Mouse (Mus musculus): ENCODE data around the gene Xndc1. TPM values are rescaled to one million over a fixed set of nuclear protein-coding genes. Genes with fewer than 3 reads are reported as not detected.

The Xndc1 gene
- polyA plus RNA-seq, 1 experiment from 2014 or later = 21.0 TPM

Other genes starting within 250 kb of the Xndc1 start
- 0.84 and 1.00 TPM in 2 replicates for gene Phox2a, start 247.2 kb upstream of the Xndc1 start, polyA plus RNA-seq (2014; fragmentation: Nextera tagmentation; extraction: Ambion mirVana)
- gene Inppl1, start 227.3 kb upstream of the Xndc1 start, polyA plus RNA-seq (2014; fragmentation: Nextera tagmentation; extraction: Ambion mirVana) = 8.9 and 9.7 TPM in 2 replicates
- 2.5 TPM in 1 of 2 replicates, not detected in the other for gene Folr2, start 208.3 kb upstream of the Xndc1 start, polyA plus RNA-seq (2014; fragmentation: Nextera tagmentation; extraction: Ambion mirVana)
- 77.1 and 81.6 TPM in 2 replicates for gene Anapc15, start 201.8 kb upstream of the Xndc1 start, polyA plus RNA-seq (2014; fragmentation: Nextera tagmentation; extraction: Ambion mirVana)
- 6.7 and 7.9 TPM in 2 replicates for gene Folr1, start 194.7 kb upstream of the Xndc1 start, polyA plus RNA-seq (2014; fragmentation: Nextera tagmentation; extraction: Ambion mirVana)
- gene Lamtor1, start 159.6 kb upstream of the Xndc1 start, polyA plus RNA-seq (2014; fragmentation: Nextera tagmentation; extraction: Ambion mirVana) = 139 and 150 TPM in 2 replicates
- gene Tomt, start 159.2 kb upstream of the Xndc1 start, polyA plus RNA-seq (2014; fragmentation: Nextera tagmentation; extraction: Ambion mirVana) = 0.27 and 0.33 TPM in 2 replicates
- 7.4 and 10.7 TPM in 2 replicates for gene Lrrc51, start 131.6 kb upstream of the Xndc1 start, polyA plus RNA-seq (2014; fragmentation: Nextera tagmentation; extraction: Ambion mirVana)
- gene Numa1, start 131.4 kb upstream of the Xndc1 start, polyA plus RNA-seq (2014; fragmentation: Nextera tagmentation; extraction: Ambion mirVana) = 50.1 and 73.6 TPM in 2 replicates
- gene Il18bp, start 46.8 kb upstream of the Xndc1 start, polyA plus RNA-seq (2014; fragmentation: Nextera tagmentation; extraction: Ambion mirVana) = 4.0 and 6.0 TPM in 2 replicates
- 30.7 and 31.1 TPM in 2 replicates for gene Rnf121, start within 50 bp of the Xndc1 start, polyA plus RNA-seq (2014; fragmentation: Nextera tagmentation; extraction: Ambion mirVana)
- 1.3 and 1.5 TPM in 2 replicates for gene Xntrpc, start 202 bp downstream of the Xndc1 start, polyA plus RNA-seq (2014; fragmentation: Nextera tagmentation; extraction: Ambion mirVana)
- 0.16 TPM in 1 of 2 replicates, not detected in the other for gene Trpc2, start 17.6 kb downstream of the Xndc1 start, polyA plus RNA-seq (2014; fragmentation: Nextera tagmentation; extraction: Ambion mirVana)
- 0.39 TPM in 1 of 2 replicates, not detected in the other for gene Art1, start 36.2 kb downstream of the Xndc1 start, polyA plus RNA-seq (2014; fragmentation: Nextera tagmentation; extraction: Ambion mirVana)
- 0.19 and 0.24 TPM in 2 replicates for gene Art5, start 44.0 kb downstream of the Xndc1 start, polyA plus RNA-seq (2014; fragmentation: Nextera tagmentation; extraction: Ambion mirVana)
- gene Chrna10, start 51.3 kb downstream of the Xndc1 start, polyA plus RNA-seq (2014; fragmentation: Nextera tagmentation; extraction: Ambion mirVana) = not detected in 2 replicates
- 22.2 and 28.5 TPM in 2 replicates for gene Nup98, start 144.7 kb downstream of the Xndc1 start, polyA plus RNA-seq (2014; fragmentation: Nextera tagmentation; extraction: Ambion mirVana)
- gene Pgap2, start 144.7 kb downstream of the Xndc1 start, polyA plus RNA-seq (2014; fragmentation: Nextera tagmentation; extraction: Ambion mirVana) = 47.9 and 55.8 TPM in 2 replicates
- 9.7 and 15.7 TPM in 2 replicates for gene Rhog, start 190.5 kb downstream of the Xndc1 start, polyA plus RNA-seq (2014; fragmentation: Nextera tagmentation; extraction: Ambion mirVana)
- gene Stim1, start 202.3 kb downstream of the Xndc1 start, polyA plus RNA-seq (2014; fragmentation: Nextera tagmentation; extraction: Ambion mirVana) = 9.5 and 11.3 TPM in 2 replicates

Measured in midbrain, embryonic 14.5 days (tissue).